Mouse (Mus musculus): ENCODE measurements around the gene Brap.

- TF ChIP-seq CTCF (IDR thresholded peaks at IDR 0.05; ENCODE audit: control insufficient read depth, insufficient read depth, low read length) (no peak), POLR2A (IDR thresholded peaks at IDR 0.05; ENCODE audit: borderline replicate concordance, control insufficient read depth, low read depth, low read length) (no peak)
Measured at GRCm38 (mm10) chr5:121632804-121633203, 27.6 kb upstream of the Brap start.

Data from bone marrow, adult 2 months (tissue).